In genomic region chr5:139826357-139827055, GRCm38 (mm10) we compare ENCODE assay signal across 8 mouse cellular contexts. TPM values are rescaled to one million over a fixed set of nuclear protein-coding genes. Genes with fewer than 3 reads are reported as not detected.
A peak's percentile ranks its signal among the peaks of the same experiment; 100 is the strongest.
DNase-seq lines count a peak whose midpoint lies in the region; ATAC-seq lines count a peak whose summit lies in the region.

Gene Gm26938, minus strand, starts transcription at chr5:139826407.
Gene Psmg3, minus strand, starts transcription at chr5:139826885.

- H3K27ac ChIP-seq in embryonic facial prominence, embryonic 11.5 days (replicated peaks; ENCODE audit: low read depth, low read length): peak within 1 kb of the TSS; percentile 28
- peak within 1 kb of the TSS; percentile 84 for H3K27ac ChIP-seq in limb, embryonic 10.5 days
- H3K27ac ChIP-seq in midbrain, embryonic 12.5 days (replicated peaks): peak within 1 kb of the TSS; percentile 63

- peak; percentile 93 for DNase-seq in 3134 (ENCODE audit: extremely low read depth, insufficient read length, low spot score)
- peak; percentile 87 for DNase-seq in adrenal gland, postnatal 25 days
- DNase-seq in embryonic facial prominence, embryonic 11.5 days (ENCODE audit: low spot score): peak; percentile 90
- peak; percentile 98 for DNase-seq in heart, adult 11 months
- peak; percentile 85 for DNase-seq in kidney, adult 11 months
- peak; percentile 96 for DNase-seq in limb, embryonic 10.5 days (ENCODE audit: low spot score)
- peak; percentile 77 for DNase-seq in skeletal muscle tissue, adult 2 months (ENCODE audit: low read depth, low spot score)

- ATAC-seq in embryonic facial prominence, embryonic 11.5 days (replicated peaks; ENCODE audit: insufficient number of reproducible peaks, low FRiP score, low TSS enrichment, low read depth): peak; percentile 68
- ATAC-seq in midbrain, embryonic 12.5 days (ENCODE audit: low FRiP score, low read depth): peak; percentile 84

- H3K4me1 ChIP-seq in embryonic facial prominence, embryonic 11.5 days (ENCODE audit: control insufficient read depth, insufficient read depth, low read length): no peaks in the 10 kb centered on the region; the same call in 1 of the 2 replicates
- peaks cover 31% of the 10 kb centered on the region for H3K4me1 ChIP-seq in limb, embryonic 10.5 days
- peaks cover 12% of the 10 kb centered on the region for H3K4me1 ChIP-seq in midbrain, embryonic 12.5 days

- under 1% methylated on average over 43 of the region's 43 CpGs for WGBS in embryonic facial prominence, embryonic 11.5 days
- 1% methylated on average over 43 of the region's 43 CpGs for WGBS in limb, embryonic 10.5 days
- under 1% methylated on average over 43 of the region's 43 CpGs for WGBS in midbrain, embryonic 12.5 days

- H3K9me3 ChIP-seq in embryonic facial prominence, embryonic 11.5 days (replicated peaks; ENCODE audit: control insufficient read depth, low read length): no peaks in the 10 kb centered on the region
- no peaks in the 10 kb centered on the region for H3K9me3 ChIP-seq in limb, embryonic 10.5 days (replicated peaks)
- H3K9me3 ChIP-seq in midbrain, embryonic 12.5 days: no peaks in the 10 kb centered on the region

- peak within 1 kb of the TSS; percentile 74 for H3K4me3 ChIP-seq in embryonic facial prominence, embryonic 11.5 days (ENCODE audit: low read depth, low read length)
- peak within 1 kb of the TSS; percentile 79 for H3K4me3 ChIP-seq in limb, embryonic 10.5 days
- peak within 1 kb of the TSS; percentile 86 for H3K4me3 ChIP-seq in midbrain, embryonic 12.5 days

- peak within 1 kb of the TSS; percentile 86 for H3K4me2 ChIP-seq in embryonic facial prominence, embryonic 11.5 days (ENCODE audit: low read depth, low read length)
- H3K4me2 ChIP-seq in midbrain, embryonic 12.5 days (replicated peaks): peak within 1 kb of the TSS; percentile 94

- no peaks in the 10 kb centered on the region for H3K36me3 ChIP-seq in embryonic facial prominence, embryonic 11.5 days (replicated peaks; ENCODE audit: control insufficient read depth, insufficient read depth, low read depth, low read length)
- H3K36me3 ChIP-seq in limb, embryonic 10.5 days: peaks cover 37% of the 10 kb centered on the region
- peaks cover 24% of the 10 kb centered on the region for H3K36me3 ChIP-seq in midbrain, embryonic 12.5 days

- H3K9ac ChIP-seq in embryonic facial prominence, embryonic 11.5 days (replicated peaks; ENCODE audit: low read length): peak within 1 kb of the TSS; percentile 85
- peak within 1 kb of the TSS; percentile 80 for H3K9ac ChIP-seq in midbrain, embryonic 12.5 days (replicated peaks)

- H3K27me3 ChIP-seq in embryonic facial prominence, embryonic 11.5 days (ENCODE audit: control insufficient read depth, insufficient read depth, low read length): no peaks in the 10 kb centered on the region
- no peaks in the 10 kb centered on the region for H3K27me3 ChIP-seq in limb, embryonic 10.5 days (ENCODE audit: low read depth, poor library complexity, severe bottlenecking)
- no peaks in the 10 kb centered on the region for H3K27me3 ChIP-seq in midbrain, embryonic 12.5 days

RNA-seq across cellular contexts. Expression of gene Gm26938, which starts in this region (rescaled TPM):
- not detected in 2 replicates for total RNA-seq in adrenal gland, postnatal 25 days (2021)
- 1.5 TPM in 1 of 2 replicates, not detected in the other for polyA plus RNA-seq in embryonic facial prominence, embryonic 11.5 days (2014; fragmentation: Nextera tagmentation; extraction: Ambion mirVana)
- polyA plus RNA-seq in limb, embryonic 10.5 days (2016; fragmentation: Nextera tagmentation; extraction: Ambion mirVana): not detected in 2 replicates
- polyA plus RNA-seq in midbrain, embryonic 12.5 days (2016; fragmentation: Nextera tagmentation; extraction: Ambion mirVana): not detected in 2 replicates

RNA-seq across cellular contexts. Expression of gene Psmg3, which starts in this region (rescaled TPM):
- 21.3 and 23.1 TPM in 2 replicates for total RNA-seq in adrenal gland, postnatal 25 days (2021)
- polyA plus RNA-seq in embryonic facial prominence, embryonic 11.5 days (2014; fragmentation: Nextera tagmentation; extraction: Ambion mirVana): 67.8 and 73.9 TPM in 2 replicates
- polyA plus RNA-seq in limb, embryonic 10.5 days (2016; fragmentation: Nextera tagmentation; extraction: Ambion mirVana): 89.9 and 116 TPM in 2 replicates
- polyA plus RNA-seq in midbrain, embryonic 12.5 days (2016; fragmentation: Nextera tagmentation; extraction: Ambion mirVana): 70.5 and 70.8 TPM in 2 replicates

Comparison
In these comparisons a context has a peak if more than half of its experiments do, and no peak if none do; other contexts are left out.
1. Peak in every context shown above with its lines: DNase-seq, ATAC-seq, H3K4me3 ChIP-seq and H3K27ac ChIP-seq.
2. H3K27ac ChIP-seq: peak in every context shown above with its lines; median percentile 84 in limb, embryonic 10.5 days; 63 in midbrain, embryonic 12.5 days; 28 in embryonic facial prominence, embryonic 11.5 days.